Mouse (Mus musculus): ENCODE data around the gene Slc35b1. TPM values are rescaled to one million over a fixed set of nuclear protein-coding genes. Genes with fewer than 3 reads are reported as not detected.

The Slc35b1 gene
- total RNA-seq (2021) = 10 to 100 TPM; 32.0 to 37.3 TPM
- long read RNA-seq, experiment 1, transcript Slc35b1-201 (9 exons, 1,523 nt) = major isoform, 19 of 32 reads
- long read RNA-seq, experiment 1, transcript Slc35b1-202 (9 exons, 1,299 nt) = minor isoform, 11 of 32 reads
- long read RNA-seq, experiment 1, partial matches to known transcripts = 2 of 32 reads
- long read RNA-seq, experiment 1, other reads (novel, unspliced or antisense) = 0 of 32 reads
- long read RNA-seq, experiment 2, transcript Slc35b1-201 (9 exons, 1,523 nt) = major isoform, 14 of 17 reads
- long read RNA-seq, experiment 2, partial matches to known transcripts = 1 of 17 reads
- long read RNA-seq, experiment 2, other reads (novel, unspliced or antisense) = 0 of 17 reads

- peak; percentile 97 to 98 for DNase-seq
Observed at GRCm38 (mm10) chr11:95384319-95384972, at the start of gene Slc35b1. Gene Slc35b1, plus strand, starts transcription at chr11:95384692.

- DNase-seq = peak; percentile 83 to 93
Observed at GRCm38 (mm10) chr11:95336568-95337128, 47.8 kb upstream of the Slc35b1 start, which contains the start of gene Fam117a. Gene Fam117a, plus strand, starts transcription at chr11:95337018.

DNA sequence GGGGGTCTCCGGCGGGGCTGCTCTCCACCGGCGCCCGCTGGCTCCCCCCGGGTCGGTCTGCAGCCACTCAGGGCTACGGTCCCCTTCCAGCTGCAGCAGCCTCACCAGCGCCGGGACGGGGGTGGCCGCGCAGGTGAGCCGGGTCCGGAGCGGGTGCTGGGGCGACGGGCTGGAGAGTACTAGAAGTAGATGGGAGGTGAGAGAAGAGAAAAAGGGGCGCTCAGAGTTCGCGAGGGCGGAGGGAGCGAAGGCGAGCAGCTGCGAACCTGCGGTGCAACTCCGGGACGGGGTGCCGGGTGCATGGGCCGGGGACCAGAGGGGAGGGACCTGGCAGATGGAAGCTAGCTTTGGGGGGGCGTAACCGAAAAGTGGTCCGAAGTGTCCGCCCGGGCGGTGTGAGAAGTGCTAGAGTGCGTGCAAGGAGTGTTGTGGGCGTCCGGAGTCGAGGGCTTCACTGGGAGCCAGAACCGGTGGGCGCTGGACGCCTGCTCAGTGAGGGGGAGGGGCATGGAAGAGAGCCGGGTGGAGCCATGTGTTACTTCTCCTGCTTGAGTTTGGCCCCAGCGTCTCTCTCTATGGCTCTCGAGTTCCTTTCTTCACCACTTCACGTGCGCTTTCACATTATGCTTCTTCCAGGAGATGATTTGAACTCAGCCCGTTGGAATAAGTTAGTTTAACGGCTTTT, 47.2 kb upstream of the Slc35b1 start:
- DNase-seq = peak; percentile 73 to 79

DNA sequence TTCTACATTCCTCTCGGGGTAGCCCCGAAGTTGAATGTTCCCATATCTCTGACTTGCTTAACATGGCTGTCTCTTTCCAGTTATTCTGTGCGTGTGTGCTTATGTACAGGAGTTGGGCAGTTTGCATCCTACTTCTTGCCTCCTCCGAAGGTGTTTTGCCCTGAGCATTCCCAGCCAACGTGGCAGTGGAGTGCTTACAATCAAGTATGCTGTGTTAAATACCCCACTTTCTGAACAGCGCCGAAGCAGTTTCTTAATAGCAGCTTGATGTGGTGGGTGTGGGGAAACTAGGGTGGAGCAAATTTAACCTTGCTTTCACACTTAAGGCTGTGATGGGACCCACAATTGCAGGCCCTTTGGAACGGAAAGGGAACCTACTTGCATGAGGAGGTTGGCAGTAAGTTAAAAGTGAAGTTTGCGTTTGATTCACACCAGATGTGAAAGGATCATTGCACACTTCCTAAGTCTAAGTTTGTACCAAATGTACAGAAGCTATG, 46.6 kb upstream of the Slc35b1 start:
- DNase-seq = no peak

- peak in 1 of 2 experiments; percentile 20 for DNase-seq
Observed at GRCm38 (mm10) chr11:95339471-95340021, 44.9 kb upstream of the Slc35b1 start.

GRCm38 (mm10) chr11:95340259-95340658, 44.2 kb upstream of the Slc35b1 start:
- no peak for DNase-seq

DNA sequence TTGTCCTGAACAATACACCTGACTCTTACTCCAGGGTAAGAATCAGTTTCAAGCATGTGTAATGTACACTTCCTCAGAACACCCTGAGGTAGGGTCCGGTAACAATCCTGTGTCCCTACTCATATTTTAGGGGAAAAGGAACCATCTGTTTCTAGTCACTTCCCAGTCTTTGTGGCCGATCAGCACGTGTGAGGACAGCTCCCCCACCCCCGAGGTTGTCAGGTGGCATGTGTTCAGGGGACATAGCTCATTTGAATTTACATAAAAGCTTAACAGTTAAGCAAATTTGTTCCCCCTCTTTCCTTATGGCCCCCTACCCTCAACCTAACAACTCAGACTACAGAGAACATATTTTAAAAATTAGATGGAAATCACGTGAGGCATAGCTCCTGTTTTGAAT, 43.8 kb upstream of the Slc35b1 start:
- no peak for DNase-seq

GRCm38 (mm10) chr11:95343180-95343579, 41.3 kb upstream of the Slc35b1 start:
- DNase-seq = no peak

GRCm38 (mm10) chr11:95344181-95344580, 40.3 kb upstream of the Slc35b1 start:
- DNase-seq = no peak

GRCm38 (mm10) chr11:95350289-95350688, 34.2 kb upstream of the Slc35b1 start:
- DNase-seq = no peak

GRCm38 (mm10) chr11:95350960-95351359, 33.5 kb upstream of the Slc35b1 start:
- no peak for DNase-seq

- no peak for DNase-seq
Observed at GRCm38 (mm10) chr11:95352686-95353085, 31.8 kb upstream of the Slc35b1 start.

GRCm38 (mm10) chr11:95353226-95353625, 31.3 kb upstream of the Slc35b1 start:
- no peak for DNase-seq

- DNase-seq = no peak
Observed at GRCm38 (mm10) chr11:95354228-95354944, 30.1 kb upstream of the Slc35b1 start.

- no peak for DNase-seq
Observed at GRCm38 (mm10) chr11:95354945-95355660, 29.4 kb upstream of the Slc35b1 start.

- DNase-seq = no peak
Observed at GRCm38 (mm10) chr11:95355661-95356011, 28.9 kb upstream of the Slc35b1 start.

GRCm38 (mm10) chr11:95356039-95356438, 28.5 kb upstream of the Slc35b1 start:
- no peak for DNase-seq

DNA sequence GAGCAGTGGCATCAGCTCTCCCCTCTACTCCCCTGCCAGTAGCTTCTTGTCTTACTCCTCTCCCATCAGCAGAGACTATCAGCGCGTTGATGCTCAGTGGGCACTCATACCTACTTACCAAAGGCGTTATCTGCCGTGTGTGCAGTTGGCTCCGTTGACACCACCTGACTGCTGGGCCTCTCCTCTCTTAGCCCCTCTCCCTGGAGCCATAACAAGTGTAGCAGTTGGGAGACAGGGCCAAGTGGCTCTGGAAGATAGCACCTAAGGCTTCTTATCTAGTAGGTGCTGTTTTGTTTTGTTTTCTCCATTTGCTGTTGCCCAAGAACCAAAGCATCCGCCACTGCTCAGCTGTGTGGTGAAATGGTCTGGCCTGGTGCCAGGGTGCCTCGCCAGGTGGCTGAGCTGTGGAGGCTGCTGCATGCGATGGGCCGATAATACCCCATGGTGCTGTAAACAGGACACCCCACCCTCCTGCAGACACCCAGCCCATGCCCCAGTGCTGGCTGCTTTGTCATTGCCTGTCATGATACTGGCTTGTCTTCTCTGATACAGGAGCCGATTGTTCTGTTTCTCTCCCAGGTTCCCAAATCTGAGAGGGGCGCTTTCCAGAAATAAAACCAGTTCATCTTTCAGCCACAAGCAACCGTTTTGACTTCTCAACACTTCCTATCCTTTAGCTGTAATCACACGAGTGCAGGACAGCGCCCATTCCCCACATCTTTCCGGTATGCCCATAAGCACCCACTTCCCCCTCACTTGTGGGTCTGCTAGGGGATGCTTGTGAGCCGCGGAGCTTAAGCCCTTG, 27.8 kb upstream of the Slc35b1 start:
- DNase-seq = peak; percentile 74 to 78

GRCm38 (mm10) chr11:95358263-95358662, 26.2 kb upstream of the Slc35b1 start:
- no peak for DNase-seq

DNA sequence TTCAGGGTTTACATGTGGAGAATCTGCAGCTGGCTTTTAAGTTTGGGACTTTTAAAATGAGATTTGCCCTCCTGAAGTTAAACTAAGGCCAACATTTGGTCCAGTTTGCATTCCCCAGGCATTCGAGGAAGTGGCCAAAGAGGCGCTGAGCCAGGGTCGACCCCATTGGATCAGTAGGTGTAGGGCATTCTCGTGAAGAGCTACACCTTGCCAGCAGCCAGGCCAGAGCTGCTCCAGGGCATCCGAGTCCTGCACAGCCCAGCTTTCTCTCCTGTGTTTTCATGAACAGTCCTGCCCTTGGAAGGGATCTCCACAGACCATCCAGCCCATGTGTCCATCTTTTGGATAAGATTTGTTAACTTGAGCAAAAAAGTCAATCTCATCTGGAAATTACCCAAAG, 20.1 kb upstream of the Slc35b1 start:
- no peak for DNase-seq
